10 mouse cellular contexts compared by ENCODE assay signal in genomic region chr7:71311411-71311810, GRCm38 (mm10). TPM values are rescaled to one million over a fixed set of nuclear protein-coding genes. Genes with fewer than 3 reads are reported as not detected.
A peak's percentile ranks its signal among the peaks of the same experiment; 100 is the strongest.
DNase-seq lines count a peak whose midpoint lies in the region; ATAC-seq lines count a peak whose summit lies in the region.
"Had no signal": no experiment of that assay in that cellular context is flagged by ENCODE, and none has a peak within 500 bp of the region (broad histone marks: within the 10 kb centered on the region; RNA-seq: fewer than 3 reads in every experiment).

No protein-coding gene starts in this region.

- H3K27me3 ChIP-seq in midbrain, embryonic 10.5 days (ENCODE audit: low read depth, poor library complexity, severe bottlenecking), result no peaks in the 10 kb centered on the region
- H3K27me3 ChIP-seq in midbrain, embryonic 16.5 days (ENCODE audit: control insufficient read depth, insufficient read depth, low read depth, low read length), result no peaks in the 10 kb centered on the region
- no peaks in the 10 kb centered on the region for H3K27me3 ChIP-seq in liver, embryonic 11.5 days (replicated peaks; ENCODE audit: control insufficient read depth, insufficient read depth, low read length)
- H3K27me3 ChIP-seq in forebrain, embryonic 13.5 days, result no peaks in the 10 kb centered on the region
- H3K27me3 ChIP-seq: megakaryocyte, embryonic 14.5 days had no signal

- no peaks in the 10 kb centered on the region for H3K4me1 ChIP-seq in midbrain, embryonic 10.5 days
- no peaks in the 10 kb centered on the region for H3K4me1 ChIP-seq in midbrain, embryonic 16.5 days (ENCODE audit: control insufficient read depth, insufficient read depth, low read length)
- H3K4me1 ChIP-seq in liver, embryonic 11.5 days (replicated peaks; ENCODE audit: control insufficient read depth, insufficient read depth, low read length), result no peaks in the 10 kb centered on the region
- H3K4me1 ChIP-seq in forebrain, embryonic 13.5 days, result peaks cover 4% of the 10 kb centered on the region

- H3K4me2 ChIP-seq in midbrain, embryonic 16.5 days (ENCODE audit: low read length), result no peak overlapping the region
- no peak overlapping the region for H3K4me2 ChIP-seq in liver, embryonic 11.5 days
- H3K4me2 ChIP-seq in forebrain, embryonic 13.5 days, result no peak overlapping the region

- H3K9ac ChIP-seq in midbrain, embryonic 16.5 days (ENCODE audit: low read depth, low read length), result no peak overlapping the region
- no peak overlapping the region for H3K9ac ChIP-seq in liver, embryonic 11.5 days (ENCODE audit: low read depth, low read length)
- no peak overlapping the region for H3K9ac ChIP-seq in forebrain, embryonic 13.5 days

- no peaks in the 10 kb centered on the region for H3K9me3 ChIP-seq in midbrain, embryonic 10.5 days (replicated peaks)
- H3K9me3 ChIP-seq in midbrain, embryonic 16.5 days (replicated peaks; ENCODE audit: control insufficient read depth, low read length, poor library complexity, severe bottlenecking), result no peaks in the 10 kb centered on the region
- H3K9me3 ChIP-seq in liver, embryonic 11.5 days (ENCODE audit: control insufficient read depth, low read length), result no peaks in the 10 kb centered on the region
- no peaks in the 10 kb centered on the region for H3K9me3 ChIP-seq in forebrain, embryonic 13.5 days (replicated peaks)
- H3K9me3 ChIP-seq: megakaryocyte, embryonic 14.5 days had no signal

- 77% methylated on average over 11 of the region's 11 CpGs for WGBS in midbrain, embryonic 10.5 days
- 72% methylated on average over 11 of the region's 11 CpGs for WGBS in midbrain, embryonic 16.5 days
- 40% methylated on average over 11 of the region's 11 CpGs for WGBS in liver, embryonic 11.5 days
- WGBS in forebrain, embryonic 13.5 days, result 77% methylated on average over 11 of the region's 11 CpGs

- H3K27ac ChIP-seq in midbrain, embryonic 10.5 days (replicated peaks), result no peak overlapping the region
- no peak overlapping the region for H3K27ac ChIP-seq in midbrain, embryonic 16.5 days (ENCODE audit: low read length)
- H3K27ac ChIP-seq in liver, embryonic 11.5 days (ENCODE audit: low read depth, low read length), result no peak overlapping the region
- no peak overlapping the region for H3K27ac ChIP-seq in forebrain, embryonic 13.5 days

- peak; percentile 14 for DNase-seq in midbrain, embryonic 10.5 days (ENCODE audit: low spot score)
- DNase-seq in heart, postnatal 10 days, result peak; percentile 44 to 50
- no peak for DNase-seq in liver, embryonic 11.5 days (ENCODE audit: low spot score)
- peak; percentile 24 for DNase-seq in yolk sac, embryonic 10.5 days (ENCODE audit: low spot score)
- DNase-seq in thymus, postnatal 4 days, result no peak
- DNase-seq in cerebellum, postnatal 10 days, result no peak

- intact Hi-C loops in heart, postnatal 10 days (cut with DNase I), result loop anchor here (2.0 to 10.0 kb wide), 3 partner anchors 219 to 393 kb away; no protein-coding TSS in a partner anchor

- ATAC-seq in midbrain, embryonic 16.5 days, result no peak
- ATAC-seq in liver, embryonic 11.5 days (replicated peaks; ENCODE audit: low FRiP score), result 0 out of 2 replicates have a peak, but pooled peaks have one; percentile 36
- ATAC-seq in forebrain, embryonic 13.5 days, result no peak

- H3K36me3 ChIP-seq in midbrain, embryonic 10.5 days, result no peaks in the 10 kb centered on the region
- no peaks in the 10 kb centered on the region for H3K36me3 ChIP-seq in midbrain, embryonic 16.5 days (ENCODE audit: control insufficient read depth, insufficient read depth, low read length)
- no peaks in the 10 kb centered on the region for H3K36me3 ChIP-seq in liver, embryonic 11.5 days (ENCODE audit: control insufficient read depth, insufficient read depth, low read length)
- no peaks in the 10 kb centered on the region for H3K36me3 ChIP-seq in forebrain, embryonic 13.5 days (ENCODE audit: poor library complexity, severe bottlenecking)

- no peak overlapping the region for H3K4me3 ChIP-seq in midbrain, embryonic 10.5 days
- H3K4me3 ChIP-seq in midbrain, embryonic 16.5 days (ENCODE audit: low read depth, low read length), result no peak overlapping the region
- H3K4me3 ChIP-seq in liver, embryonic 11.5 days (ENCODE audit: low read depth, low read length), result no peak overlapping the region
- H3K4me3 ChIP-seq in forebrain, embryonic 13.5 days, result no peak overlapping the region
- H3K4me3 ChIP-seq: megakaryocyte, embryonic 14.5 days had no signal

RNA-seq across cellular contexts. Expression of gene Gm10295, which starts 39.9 kb away (rescaled TPM):
- polyA plus RNA-seq in midbrain, embryonic 10.5 days (2016; fragmentation: Nextera tagmentation; extraction: Ambion mirVana), result not detected in 2 replicates
- polyA plus RNA-seq in midbrain, embryonic 16.5 days (2015; fragmentation: Nextera tagmentation; extraction: Ambion mirVana), result not detected in 2 replicates
- total RNA-seq in heart, postnatal 10 days (2021), result not detected
- polyA plus RNA-seq in liver, embryonic 11.5 days (2014; fragmentation: Nextera tagmentation; extraction: Ambion mirVana), result not detected in 2 replicates
- not detected in 2 replicates for polyA plus RNA-seq in forebrain, embryonic 13.5 days (2015; fragmentation: Nextera tagmentation; extraction: Ambion mirVana)
- polyA plus RNA-seq: small intestine, adult 2 months had no signal

Comparison
In these comparisons a context has a peak if more than half of its experiments do, and no peak if none do; other contexts are left out.
1. DNase-seq: peak in midbrain, embryonic 10.5 days (single experiment), heart, postnatal 10 days (2 of 2) and yolk sac, embryonic 10.5 days (single experiment); none in liver, embryonic 11.5 days (single experiment), thymus, postnatal 4 days (single experiment) and cerebellum, postnatal 10 days (0 of 2).